Mouse (Mus musculus) gastrocnemius, postnatal 10 days (tissue): ENCODE data around the gene Samhd1. TPM values are rescaled to one million over a fixed set of nuclear protein-coding genes. Genes with fewer than 3 reads are reported as not detected.

Experiments used
- DNase-seq: peaks from one replicate; pipeline ENCODE4 v3.0.0; 2021; ENCODE audit warnings: mixed read lengths
- total RNA-seq, 2 experiments: library from RNA; stranded (reverse); gene quantifications; 2 replicates each; pipeline ENCODE4 v1.2.3; 2021

Samhd1 gene
- total RNA-seq, 2 experiments from 2014 or later = 15.9 to 20.2 TPM

DNA sequence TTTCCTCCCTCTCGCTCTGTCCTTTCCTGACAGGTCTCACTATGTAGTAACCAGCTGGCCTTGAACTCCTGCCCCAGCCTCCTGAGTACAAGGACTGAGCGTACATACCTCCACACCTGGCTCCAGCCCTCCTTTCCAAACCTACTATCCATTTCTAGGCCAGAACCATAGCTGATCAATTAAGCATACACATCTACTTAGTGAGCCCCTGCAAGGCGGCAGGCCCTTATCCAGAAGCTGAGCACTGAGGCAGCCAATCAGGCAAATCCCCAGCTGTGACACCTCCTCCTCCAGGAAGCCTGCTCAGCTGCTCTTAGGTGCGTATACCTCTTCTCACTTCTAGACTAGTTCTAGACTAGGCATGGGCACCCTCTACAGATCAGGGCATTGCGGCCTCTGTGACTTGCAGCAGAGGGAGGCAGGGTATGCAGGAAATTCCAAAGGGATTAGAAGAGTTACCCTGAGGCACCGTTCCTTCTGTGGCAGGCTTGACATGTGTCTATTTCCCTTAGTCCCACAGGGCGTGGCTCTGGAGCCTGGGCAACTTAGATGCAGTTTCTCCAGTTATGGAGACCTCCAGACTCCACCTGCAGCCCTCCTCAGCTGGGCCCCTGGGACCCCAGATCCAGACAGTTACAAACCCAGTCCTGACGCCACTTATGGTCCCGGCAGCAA lies 62.6 kb downstream of the Samhd1 start:
- DNase-seq = no peak

DNA sequence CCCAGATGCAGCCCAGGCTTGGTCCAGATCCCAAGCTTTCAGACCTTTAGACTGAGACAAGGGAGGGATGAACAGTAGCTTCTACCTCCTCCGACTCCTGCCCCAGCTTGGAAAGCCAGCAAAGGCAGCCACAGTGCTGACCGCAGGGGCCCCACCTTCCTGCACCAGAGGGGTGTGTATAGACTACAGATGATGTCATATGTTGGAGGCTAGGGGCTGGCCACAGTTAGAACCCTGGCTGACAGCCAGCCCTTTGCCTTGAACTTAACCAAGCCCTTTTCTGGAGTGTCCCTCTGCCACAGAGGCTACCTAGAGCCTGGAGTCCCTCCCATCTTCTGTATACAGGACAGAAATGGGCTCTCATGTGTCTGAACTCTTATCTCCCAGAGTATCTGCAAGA lies 63.5 kb downstream of the Samhd1 start:
- peak; percentile 70 for DNase-seq

DNA sequence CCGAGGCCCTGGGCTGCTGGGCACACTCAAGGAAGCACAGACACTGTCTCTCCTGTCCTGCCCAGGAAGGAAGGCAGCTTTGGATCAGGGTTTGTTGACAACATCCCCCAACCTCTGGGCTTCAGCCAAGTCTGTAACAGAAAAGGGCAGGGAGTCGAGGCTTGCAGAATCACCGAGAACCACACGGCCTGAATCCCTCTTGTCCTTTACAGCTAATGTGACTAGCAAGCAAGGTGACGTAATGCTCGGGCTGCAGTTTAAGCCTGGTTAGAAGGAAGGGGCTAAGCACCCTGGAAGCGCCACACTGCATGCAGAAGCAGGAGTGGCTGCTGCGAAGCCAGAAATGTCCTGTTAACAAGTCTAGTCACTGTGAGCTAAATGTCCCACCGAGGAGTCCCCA lies 64.7 kb downstream of the Samhd1 start:
- DNase-seq = no peak

DNA sequence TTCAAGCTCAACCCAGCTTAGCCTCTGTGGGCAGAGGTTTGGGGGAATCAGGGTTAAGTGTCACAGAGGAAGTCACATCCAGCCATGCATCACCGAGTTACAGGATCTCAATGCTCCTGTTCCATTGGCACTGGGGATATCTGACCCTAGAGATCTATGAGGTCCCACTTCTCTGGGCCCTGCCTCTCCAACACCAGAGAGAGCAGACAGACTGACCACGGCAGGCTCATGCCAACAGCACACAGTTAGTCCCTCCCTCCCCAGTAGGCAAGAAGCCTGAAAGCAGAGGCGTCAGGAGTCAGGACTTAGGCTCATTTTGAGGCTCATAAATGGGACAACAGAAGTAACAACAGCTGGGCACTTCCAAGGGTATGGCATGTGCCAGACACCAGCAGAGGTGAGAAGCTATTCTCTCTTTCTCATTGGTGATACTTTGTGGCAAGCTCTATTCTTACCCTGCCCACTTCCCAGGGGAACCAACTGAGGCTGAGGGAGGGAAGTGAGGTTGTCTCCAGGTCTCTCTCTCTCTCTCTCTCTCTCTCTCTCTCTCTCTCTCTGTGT lies 65.2 kb downstream of the Samhd1 start:
- no peak for DNase-seq

DNA sequence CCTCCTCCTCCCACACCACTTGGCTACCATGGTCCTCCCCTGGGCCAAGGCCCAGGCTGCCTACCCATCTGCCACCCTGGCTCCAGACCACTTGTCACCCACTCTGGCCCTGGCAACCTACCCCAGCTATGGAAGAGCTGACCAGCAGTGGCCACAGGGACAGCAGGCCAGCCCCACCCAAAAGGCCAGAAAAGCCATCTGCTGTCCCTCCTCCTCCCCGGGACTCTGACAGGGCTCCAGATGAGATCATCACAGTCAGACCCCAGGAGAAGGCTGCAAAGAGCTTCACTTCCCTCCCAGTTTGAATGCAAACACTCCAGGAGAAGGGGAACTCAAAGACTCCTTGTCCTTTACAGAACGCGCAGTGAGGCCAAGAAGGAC lies 65.7 kb downstream of the Samhd1 start:
- peak; percentile 59 for DNase-seq

DNA sequence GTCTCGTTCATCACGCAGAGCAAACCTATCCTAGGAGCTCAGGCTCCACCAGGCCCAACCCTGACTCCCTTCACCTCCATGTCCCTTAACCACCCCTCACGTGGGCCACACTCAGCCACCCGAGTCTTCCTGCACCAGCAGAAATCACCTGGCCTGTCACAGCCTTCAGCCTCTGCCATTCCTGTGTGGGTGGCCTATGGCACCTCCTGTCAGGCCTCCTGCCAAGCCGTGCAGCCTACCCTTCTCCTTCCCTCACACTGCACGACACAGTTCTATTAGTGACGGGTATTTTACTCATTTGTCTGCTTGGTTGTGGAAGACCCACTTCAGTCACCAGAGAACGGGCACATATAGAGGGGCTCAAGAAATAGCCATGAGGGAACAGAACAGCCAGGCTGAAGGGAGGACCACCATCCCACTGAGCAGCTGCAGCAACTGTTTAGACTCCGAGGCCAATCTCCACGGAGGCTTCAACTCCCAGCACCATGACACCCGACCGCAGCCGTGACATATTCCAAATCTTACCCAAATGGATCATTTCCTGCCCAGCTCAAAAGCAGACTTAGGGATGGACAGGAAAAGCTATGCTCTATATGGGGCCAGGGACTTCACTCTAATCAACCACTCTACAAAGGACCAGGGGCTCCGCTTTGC lies 66.2 kb downstream of the Samhd1 start:
- DNase-seq = no peak

DNA sequence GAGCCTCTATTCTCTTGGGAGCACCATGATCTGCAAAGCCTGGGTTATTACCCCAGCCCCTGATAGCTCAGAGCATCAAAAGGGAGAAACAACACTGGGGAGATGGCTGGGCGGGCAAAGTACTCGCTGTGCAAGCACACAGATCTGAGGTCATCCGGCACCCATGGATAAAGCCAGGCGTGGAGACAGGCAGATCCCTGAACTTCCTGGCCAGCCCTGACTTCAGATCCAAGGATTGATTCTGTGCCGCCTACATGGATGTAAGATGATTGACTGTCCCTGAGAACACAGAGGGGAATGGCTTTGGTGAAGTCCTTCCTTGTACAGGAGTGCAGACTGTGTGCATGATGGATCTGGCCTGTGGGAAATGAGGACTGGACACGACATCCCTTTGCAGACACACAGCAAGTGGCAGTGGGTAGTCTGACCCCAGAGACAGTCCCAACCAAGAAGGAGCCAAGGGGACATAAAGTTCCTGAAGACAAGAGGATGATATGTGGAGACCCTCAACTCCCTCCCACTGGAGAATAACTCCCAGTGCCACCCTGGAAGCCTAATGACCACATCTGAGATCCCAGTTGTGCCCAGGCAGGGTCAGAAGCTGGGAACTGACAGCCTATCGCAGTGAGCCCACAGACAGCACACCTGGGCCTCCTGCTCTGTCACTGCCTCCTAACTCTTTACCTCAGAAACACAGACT lies 68.2 kb downstream of the Samhd1 start:
- DNase-seq = no peak

DNA sequence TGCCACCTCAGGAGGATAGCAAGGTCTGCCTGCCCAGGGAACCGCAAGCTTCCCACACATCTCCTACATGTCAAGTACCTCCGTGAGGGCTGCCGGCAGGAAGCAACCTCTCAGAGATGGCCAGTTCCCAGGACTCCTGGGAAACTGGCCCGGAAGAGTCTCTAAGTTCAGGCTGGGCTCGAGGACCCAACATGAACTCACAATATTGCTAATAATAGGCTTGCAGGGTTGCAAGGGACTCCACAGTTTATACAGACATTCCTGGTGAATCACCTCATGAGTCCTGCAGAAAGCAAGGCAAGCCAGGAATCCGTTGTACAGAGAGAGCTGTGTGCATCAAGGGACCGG lies 69.2 kb downstream of the Samhd1 start:
- DNase-seq = no peak

DNA sequence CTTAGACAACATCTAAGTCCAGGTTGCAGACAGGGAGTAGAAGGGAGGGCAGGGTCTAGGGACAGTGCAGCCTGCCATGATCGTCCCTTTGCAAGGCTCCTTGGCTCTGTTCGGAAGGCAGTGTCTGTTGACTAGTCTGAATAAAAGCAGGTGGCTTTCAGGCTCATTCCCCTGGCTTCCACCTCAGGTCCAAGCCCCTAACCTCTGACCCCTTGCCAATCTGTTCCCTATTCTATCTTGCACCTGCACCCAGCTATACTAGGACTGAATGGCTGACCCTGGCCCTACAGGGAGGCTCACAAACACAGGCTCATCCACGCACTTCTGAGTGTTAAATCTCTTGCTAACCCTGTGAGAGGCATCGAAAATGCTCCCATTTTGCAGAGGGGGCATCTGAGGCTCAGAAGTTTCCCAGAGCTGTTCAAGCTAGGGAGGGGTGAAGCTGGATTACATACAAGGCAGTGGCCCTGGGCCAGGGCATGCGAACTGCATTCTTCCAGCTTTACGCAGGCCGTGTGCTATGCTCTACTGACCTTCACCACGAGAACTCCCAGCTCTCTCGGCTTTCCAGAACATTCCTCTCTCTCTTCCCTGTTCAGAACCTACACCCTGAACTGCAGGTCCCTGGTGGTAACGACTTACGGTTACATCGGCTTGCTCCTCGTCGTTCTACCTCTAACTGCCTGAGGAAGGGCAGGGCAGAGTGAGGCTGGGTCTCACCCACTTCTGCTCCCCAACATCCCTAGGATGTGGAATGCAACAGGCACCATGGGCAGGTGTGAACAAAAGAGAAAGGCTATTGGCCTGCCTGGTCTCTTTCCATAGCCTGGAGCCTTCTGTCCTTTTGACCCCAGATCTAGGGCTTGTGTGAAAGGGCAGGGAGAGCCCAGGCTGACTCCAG lies 69.8 kb downstream of the Samhd1 start:
- DNase-seq = peak; percentile 50

DNA sequence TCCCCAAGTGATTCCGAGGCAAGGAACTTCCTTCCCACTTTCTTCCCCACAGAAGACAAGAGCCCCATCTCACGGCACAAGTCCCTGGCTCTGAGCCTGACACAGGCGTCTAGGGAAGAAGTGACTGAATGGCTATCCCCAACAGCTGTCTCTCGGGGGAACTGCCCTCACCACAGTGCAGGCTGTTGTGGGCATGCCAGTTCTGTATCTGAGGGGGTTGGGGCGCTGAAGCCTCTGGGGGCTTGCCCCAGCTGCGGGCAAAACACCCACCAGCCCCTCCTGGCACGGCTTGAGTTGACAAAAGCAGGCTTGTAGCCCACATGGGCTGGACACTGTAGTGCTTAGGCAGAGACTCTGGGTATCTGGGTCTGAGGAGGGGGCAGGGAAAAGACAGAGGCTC lies 70.9 kb downstream of the Samhd1 start:
- DNase-seq = no peak

DNA sequence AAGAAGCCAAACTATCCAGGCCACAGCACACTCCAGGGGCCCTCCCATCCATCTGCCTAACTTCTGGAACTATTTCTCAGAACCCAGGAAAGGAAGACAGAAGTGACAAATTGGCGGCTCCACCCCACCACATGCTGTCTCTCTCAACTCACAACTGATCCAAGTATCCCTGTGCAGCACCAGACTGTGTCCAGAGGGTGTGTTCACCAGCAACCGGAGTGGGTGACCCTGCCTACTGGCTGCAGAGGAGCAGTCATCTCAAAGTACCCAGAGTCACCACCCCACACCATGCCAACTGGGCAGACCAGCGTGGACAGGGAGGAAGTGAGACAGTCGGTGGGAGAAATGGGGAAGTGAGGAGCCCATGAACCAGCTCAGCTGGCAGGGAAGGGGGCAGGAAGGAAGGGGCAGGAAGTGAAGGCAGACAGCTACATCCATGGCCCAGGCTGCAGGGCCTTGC lies 71.8 kb downstream of the Samhd1 start:
- DNase-seq = no peak

DNA sequence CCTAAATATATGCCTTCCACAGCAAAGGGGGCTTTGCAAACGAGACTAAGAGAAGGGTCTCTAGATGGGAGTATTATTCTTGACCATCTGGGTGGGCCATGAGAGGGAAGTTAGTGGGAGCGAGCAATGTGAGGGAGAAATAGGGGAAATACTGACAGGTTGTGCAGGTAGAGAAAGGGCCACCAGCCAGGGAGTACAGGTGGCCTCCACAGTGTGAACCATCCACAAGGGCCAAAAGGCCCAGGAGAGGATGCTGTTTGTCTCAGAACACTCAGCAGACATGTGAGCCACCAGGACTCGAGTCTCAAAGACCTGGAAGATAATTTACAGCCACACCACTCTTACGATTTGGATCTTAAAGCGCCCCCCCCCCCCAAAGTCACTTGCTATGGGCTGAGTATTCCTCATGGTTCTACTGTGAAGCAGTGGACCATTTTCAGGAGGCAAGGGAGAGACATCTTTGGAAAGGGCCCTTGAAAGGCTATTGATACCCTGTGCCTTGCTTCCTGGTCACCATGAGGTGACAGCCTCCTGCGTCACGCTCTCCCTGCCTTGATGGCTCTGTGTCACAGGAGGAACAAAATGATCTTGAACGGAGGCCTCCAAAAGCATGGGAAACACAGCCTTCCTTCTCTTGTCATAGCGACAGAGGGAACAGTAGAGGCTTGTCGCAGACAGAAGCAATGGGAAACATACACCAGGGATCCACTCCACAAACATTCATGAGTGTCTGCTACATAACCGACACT lies 74.3 kb downstream of the Samhd1 start:
- DNase-seq = no peak

DNA sequence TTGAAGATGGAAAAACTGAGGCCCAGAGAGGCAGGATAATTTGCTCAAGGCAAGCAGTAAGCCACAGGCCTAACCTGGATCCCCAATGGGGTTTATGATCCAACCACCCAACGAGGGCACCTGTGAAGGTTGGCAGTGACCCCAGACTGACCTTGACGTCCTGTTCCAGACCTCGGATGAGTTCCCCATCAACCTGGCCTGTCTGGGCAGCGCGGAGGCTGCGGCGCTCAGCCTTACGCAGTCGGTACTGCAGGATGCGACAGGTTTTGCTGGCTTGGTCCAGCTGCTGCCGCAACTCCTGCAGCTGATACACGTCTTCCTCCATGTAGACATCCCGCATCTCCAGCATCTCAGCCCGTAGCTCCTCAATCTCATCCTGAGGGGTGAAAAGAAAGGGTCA lies 75.0 kb downstream of the Samhd1 start:
- DNase-seq = no peak

DNA sequence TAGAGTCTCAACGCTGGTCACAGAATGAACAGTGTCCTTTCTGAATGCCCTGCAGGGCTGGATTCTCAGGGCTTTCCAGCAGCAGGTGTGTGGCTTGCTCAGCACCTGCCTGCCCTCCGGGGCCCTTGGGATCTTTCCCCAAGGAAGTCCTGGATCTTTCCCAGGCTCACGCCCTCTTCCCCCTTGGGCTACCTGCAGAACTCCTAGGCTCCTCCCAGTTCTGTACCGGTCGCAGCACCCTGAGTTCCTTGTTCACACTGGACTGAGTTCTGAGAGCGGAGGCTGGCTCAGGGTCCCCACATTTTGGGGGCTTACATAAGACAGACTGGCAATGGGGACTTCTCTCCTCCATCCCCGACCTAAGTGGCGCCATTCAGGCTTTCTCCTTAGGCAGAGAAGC lies 75.9 kb downstream of the Samhd1 start:
- DNase-seq = no peak

DNA sequence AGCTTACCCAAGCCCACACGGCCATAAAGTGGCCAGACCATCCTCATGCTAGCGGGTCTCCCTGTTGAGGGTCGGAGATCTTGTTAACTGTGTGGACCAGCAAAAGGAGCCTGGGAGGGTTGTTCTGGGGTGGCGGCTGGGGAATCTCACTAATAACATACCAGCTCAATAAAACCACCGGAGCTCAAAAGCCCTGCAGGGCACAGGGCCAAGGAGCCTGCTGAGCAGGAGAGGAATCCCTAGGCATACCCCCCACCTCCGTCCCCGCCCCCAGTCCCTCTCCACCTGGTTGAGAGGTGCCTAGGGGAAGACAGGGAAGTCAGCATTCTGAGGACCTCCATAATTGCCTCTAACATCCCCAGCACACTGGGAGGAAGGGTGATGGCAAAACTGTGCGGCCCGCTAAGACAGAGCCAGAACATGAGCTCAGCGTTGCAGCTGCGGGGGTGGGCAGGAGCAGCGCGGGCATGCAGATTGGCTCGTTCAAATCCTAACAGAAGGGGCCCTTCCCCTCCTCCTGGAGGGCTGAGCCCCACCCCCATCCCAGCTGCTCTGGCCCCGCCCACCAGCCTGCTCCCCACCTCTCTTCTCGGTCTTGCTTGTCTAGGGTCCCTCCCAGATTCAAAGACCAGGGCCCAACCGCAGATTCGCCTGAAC lies 76.6 kb downstream of the Samhd1 start:
- DNase-seq = peak; percentile 72

DNA sequence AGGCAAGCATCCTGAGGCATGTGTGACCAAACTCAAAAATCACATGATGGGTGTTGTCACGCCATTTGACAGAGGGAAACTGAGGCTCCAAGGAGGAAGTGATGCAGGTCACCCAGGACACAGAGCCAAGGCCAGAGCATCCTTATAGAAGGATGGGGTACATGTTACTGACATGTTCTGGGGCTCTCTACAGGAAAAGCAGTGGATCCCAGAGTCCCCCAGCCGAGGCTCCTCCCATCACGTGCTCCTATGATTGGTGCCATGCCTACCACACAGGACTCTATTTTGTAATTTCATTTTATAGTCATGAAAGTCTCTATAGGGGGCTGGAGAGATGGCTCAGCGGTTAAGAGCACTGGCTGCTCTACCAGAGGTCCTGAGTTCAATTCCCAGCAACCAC lies 77.3 kb downstream of the Samhd1 start:
- DNase-seq = no peak

DNA sequence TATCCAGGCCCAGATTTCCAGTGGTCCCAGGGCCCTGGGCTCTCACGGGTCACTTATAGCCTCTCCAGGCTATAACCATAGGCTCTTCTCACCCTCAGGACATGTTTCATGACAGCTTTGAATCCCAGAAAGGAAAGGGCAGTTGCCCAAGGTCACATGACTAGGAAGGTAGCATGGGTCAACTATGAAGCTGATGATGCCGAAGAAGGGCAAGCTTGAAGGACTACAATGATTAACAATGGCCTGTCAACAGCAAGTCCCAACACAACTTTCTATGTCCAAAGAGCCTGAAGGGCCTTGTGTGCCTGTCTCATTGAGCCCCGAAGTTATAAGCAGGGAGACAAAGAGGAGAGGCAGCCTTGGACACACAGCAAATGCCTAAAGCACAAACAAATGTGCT lies 77.9 kb downstream of the Samhd1 start:
- no peak for DNase-seq

DNA sequence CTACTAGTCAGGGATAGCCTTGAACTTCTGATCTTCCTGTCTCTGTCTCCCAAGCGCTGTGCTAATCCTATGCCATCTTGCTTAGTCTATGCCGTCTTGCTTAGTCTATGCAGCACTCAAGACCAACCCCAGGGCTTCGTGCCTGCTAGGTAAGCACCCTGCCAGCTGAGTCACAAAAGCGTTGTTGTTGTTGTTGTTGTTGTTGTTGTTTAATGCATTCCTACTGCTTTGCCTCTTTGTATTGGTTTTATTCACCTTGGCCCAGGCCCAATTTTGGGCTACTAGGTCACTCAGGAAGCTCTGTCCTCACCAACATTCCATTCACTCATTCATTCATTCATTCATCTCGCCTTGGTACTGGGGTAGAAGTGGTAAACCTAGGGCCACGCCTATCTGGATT lies 79.3 kb downstream of the Samhd1 start:
- no peak for DNase-seq

DNA sequence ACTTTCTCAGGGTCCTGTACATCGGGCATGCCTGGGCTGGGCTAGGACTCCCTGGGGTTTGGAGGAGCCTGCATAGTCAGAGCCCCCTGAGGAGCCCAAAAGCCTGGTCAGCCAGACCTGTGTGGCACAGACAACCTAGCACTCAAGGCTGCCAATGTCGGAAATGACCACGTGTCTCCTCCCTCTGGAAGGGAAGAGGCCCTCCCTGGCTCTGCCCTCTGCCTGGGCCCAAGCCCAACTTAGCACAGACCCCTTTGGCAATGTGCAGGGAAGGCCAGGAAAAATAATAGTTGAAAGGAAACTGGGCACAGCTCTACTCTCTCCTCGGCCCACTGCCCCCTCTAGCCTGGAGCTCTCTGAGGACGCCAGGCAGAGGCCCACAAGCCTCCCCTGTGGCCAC lies 80.2 kb downstream of the Samhd1 start:
- no peak for DNase-seq

DNA sequence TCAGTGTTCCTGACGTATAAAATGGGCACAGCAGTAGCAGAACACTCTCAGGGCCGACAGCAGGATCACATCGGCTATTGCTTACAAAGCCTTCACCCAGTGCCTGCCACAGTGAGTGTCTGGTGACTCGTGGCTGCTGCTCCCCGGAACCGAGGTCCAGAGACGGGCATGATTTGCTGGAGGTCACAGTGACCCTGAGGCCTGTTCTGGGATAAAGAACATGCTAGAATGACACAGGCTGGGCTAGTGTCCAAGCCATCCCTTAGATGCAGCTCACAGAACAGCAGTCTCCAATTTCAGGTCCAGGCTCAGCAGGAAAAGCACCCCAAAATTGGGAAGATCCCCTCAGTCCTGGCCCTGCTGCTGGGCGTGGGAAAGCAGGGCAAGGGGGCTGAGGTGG lies 80.8 kb downstream of the Samhd1 start:
- no peak for DNase-seq

DNA sequence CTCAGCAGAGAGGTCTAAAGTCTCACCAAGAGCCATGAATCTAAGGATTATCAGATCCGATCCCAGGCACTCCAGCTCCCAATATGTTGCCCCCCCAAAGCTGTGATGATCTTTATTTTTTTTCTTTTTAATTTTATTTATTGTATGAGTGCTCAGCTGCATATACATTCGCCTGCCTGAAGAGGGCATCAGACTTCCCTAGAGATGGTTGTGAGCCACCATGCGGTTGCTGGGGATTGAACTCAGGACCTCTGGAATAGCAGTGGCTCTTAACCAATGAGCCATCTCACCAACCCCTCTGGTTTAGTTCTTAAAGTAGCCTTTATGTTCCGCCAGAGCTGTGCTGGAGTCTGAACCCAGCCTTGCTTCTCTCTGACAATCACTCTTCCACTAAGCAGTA lies 81.3 kb downstream of the Samhd1 start:
- no peak for DNase-seq
